Mouse (Mus musculus) erythroblast, adult 5-6 weeks (primary cell): Measurements from ENCODE around the gene Krtap1-4. TPM values are rescaled to one million over a fixed set of nuclear protein-coding genes. Genes with fewer than 3 reads are reported as not detected.

Source experiments
- ATAC-seq: replicated peaks from 2 replicates; pipeline ENCODE4 v1.8.0; 2016; ENCODE audit warnings: moderate number of reproducible peaks, mild to moderate bottlenecking, moderate TSS enrichment, inconsistent platforms; ENCODE audit not compliant: poor library complexity, low FRiP score, severe bottlenecking
- total RNA-seq, 2 experiments: library from RNA; stranded (forward) in 1 of 2; stranded (reverse) in 1 of 2; fragments of 150-400 nt in 1 of 2; fragments of 200-764, 138-1000 nt in 1 of 2; gene quantifications; 2 replicates each; pipeline versions ENCODE4 v1.2.3 to v1.2.4; 2015 to 2017; ENCODE audit warnings: low replicate concordance in 2 of 2

The Krtap1-4 gene
- total RNA-seq, 2 experiments from 2014 or later = not detected

DNA sequence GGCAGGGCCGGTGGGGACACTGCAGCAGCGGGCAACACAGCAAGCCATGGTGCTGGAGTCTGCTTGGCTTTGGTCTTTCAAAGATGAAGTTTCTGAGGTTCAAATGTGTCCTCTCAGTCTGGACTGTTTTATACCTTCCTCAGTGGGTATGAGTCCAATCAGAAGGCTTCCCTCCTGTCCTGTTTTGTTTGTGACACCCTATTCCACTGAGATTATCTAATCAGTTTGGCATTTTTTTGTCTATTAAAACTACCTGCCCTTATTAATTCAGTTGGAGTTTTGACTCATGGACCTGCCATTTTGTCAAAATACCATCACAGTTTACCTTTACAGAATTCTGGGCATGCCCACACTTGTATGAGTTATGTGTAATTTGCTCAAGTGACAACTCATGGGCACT lies 26.7 kb downstream of the Krtap1-4 start, which contains the start of gene Krtap3-2:
TSS of gene Krtap3-2 (minus strand) at position 101 of the 400 bp plus-strand sequence.
- ATAC-seq = no peak

DNA sequence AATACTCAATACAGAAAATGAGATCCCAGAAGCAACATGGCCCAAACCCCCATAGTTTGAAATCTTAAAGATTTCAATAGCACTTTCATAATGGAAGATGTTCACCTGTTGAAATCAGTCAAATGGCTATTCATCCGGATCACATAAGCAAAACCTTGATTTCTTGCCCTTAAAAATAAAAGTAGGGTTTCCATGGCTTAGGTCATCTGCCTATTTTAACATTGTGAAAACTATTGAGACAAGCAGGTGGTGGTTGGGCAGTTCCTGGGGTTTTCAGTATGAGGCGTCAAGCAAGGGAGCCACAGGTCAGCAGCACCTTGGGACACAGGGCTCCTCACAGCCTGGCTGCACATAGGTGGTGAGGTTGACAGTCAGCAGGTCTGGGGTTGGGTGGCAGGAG lies 27.3 kb downstream of the Krtap1-4 start:
- ATAC-seq = no peak

DNA sequence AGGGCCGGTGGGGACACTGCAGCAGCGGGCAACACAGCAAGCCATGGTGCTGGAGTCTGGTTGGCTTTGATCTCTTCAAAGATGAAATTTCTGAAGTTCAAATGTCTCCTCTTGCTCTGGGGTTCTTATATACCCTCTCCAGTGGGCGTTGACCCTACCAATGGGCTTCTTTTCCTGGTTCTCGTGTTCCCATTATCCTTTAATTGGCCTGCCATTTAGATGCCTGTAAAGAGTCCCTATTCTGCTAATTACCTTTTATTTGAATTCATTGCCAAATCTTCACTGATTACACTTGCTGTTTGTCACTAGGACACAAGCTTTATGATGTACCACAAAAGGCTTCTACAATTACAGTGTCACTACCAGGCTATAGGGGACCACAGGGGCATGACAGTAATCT lies 32.7 kb downstream of the Krtap1-4 start, which contains the start of gene Krtap3-3:
TSS of gene Krtap3-3 (minus strand) at position 101 of the 400 bp plus-strand sequence.
- no peak for ATAC-seq

DNA sequence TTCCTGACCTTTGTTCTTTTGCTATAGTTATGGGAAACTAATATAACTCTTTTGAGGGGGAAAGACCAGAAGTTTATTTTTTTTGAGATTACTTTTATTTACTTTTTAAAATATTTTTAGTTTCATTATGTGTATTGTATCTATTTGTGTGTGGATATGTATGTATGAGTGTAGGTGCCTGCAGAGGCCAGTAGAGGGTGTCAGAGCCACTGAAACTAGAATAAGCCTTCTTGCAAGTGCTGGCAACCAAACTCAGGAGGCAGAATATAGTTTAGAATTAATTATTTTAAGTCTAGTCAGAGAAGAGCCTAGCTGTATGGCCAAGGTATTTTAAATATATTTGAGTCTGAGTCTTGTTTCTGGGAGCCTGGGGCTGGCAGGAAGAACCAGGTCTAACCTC lies 35.6 kb downstream of the Krtap1-4 start:
- no peak for ATAC-seq

DNA sequence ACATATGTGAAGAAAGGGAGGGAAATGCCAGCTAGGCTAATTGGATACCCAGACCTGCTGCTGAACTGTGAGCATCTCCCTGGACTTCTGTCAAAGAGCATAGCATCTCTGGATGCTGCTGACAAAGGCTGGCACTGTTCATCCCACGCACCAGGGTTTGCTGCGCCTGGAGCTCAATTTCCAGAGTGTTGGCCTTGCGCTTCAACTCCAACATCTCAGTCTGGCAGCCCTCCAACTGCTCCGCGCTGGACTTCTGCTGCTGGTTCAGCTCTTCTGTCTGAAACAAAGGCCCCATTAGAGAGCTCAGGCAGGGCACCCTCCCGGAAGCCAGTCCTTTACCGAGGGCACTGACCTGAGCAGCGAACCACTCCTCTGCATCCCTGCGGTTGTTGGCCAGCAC lies 43.7 kb downstream of the Krtap1-4 start:
- no peak for ATAC-seq

Other genes with a start within 250 kb of the Krtap1-4 start
Only the 30 nearest of the 36 such genes appear.
- not detected in 2 replicates for gene Krt28, start 208.8 kb downstream of the Krtap1-4 start, total RNA-seq (2015; ENCODE audit: low replicate concordance)
- gene Krt28, start 208.8 kb downstream of the Krtap1-4 start, total RNA-seq (2017; ENCODE audit: low replicate concordance) = not detected in 2 replicates
- not detected in 2 replicates for gene Krt10, start 194.3 kb downstream of the Krtap1-4 start, total RNA-seq (2015; ENCODE audit: low replicate concordance)
- not detected in 2 replicates for gene Krt10, start 194.3 kb downstream of the Krtap1-4 start, total RNA-seq (2017; ENCODE audit: low replicate concordance)
- gene Krt12, start 161.4 kb downstream of the Krtap1-4 start, total RNA-seq (2015; ENCODE audit: low replicate concordance) = not detected in 2 replicates
- gene Krt12, start 161.4 kb downstream of the Krtap1-4 start, total RNA-seq (2017; ENCODE audit: low replicate concordance) = not detected in 2 replicates
- not detected in 2 replicates for gene Krt20, start 145.5 kb downstream of the Krtap1-4 start, total RNA-seq (2015; ENCODE audit: low replicate concordance)
- gene Krt20, start 145.5 kb downstream of the Krtap1-4 start, total RNA-seq (2017; ENCODE audit: low replicate concordance) = not detected in 2 replicates
- not detected in 2 replicates for gene Krt23, start 90.5 kb downstream of the Krtap1-4 start, total RNA-seq (2015; ENCODE audit: low replicate concordance)
- not detected in 2 replicates for gene Krt23, start 90.5 kb downstream of the Krtap1-4 start, total RNA-seq (2017; ENCODE audit: low replicate concordance)
- not detected in 2 replicates for gene Krt39, start 62.3 kb downstream of the Krtap1-4 start, total RNA-seq (2015; ENCODE audit: low replicate concordance)
- gene Krt39, start 62.3 kb downstream of the Krtap1-4 start, total RNA-seq (2017; ENCODE audit: low replicate concordance) = 0.70 TPM in 1 of 2 replicates, not detected in the other
- not detected in 2 replicates for gene Krt40, start 40.5 kb downstream of the Krtap1-4 start, total RNA-seq (2015; ENCODE audit: low replicate concordance)
- gene Krt40, start 40.5 kb downstream of the Krtap1-4 start, total RNA-seq (2017; ENCODE audit: low replicate concordance) = not detected in 2 replicates
- not detected in 2 replicates for gene Krtap3-3, start 32.8 kb downstream of the Krtap1-4 start, total RNA-seq (2015; ENCODE audit: low replicate concordance)
- not detected in 2 replicates for gene Krtap3-3, start 32.8 kb downstream of the Krtap1-4 start, total RNA-seq (2017; ENCODE audit: low replicate concordance)
- not detected in 2 replicates for gene Krtap3-2, start 26.8 kb downstream of the Krtap1-4 start, total RNA-seq (2015; ENCODE audit: low replicate concordance)
- not detected in 2 replicates for gene Krtap3-2, start 26.8 kb downstream of the Krtap1-4 start, total RNA-seq (2017; ENCODE audit: low replicate concordance)
- not detected in 2 replicates for gene Gm11939, start 24.2 kb downstream of the Krtap1-4 start, total RNA-seq (2015; ENCODE audit: low replicate concordance)
- not detected in 2 replicates for gene Gm11939, start 24.2 kb downstream of the Krtap1-4 start, total RNA-seq (2017; ENCODE audit: low replicate concordance)
- not detected in 2 replicates for gene Krtap3-1, start 17.0 kb downstream of the Krtap1-4 start, total RNA-seq (2015; ENCODE audit: low replicate concordance)
- gene Krtap3-1, start 17.0 kb downstream of the Krtap1-4 start, total RNA-seq (2017; ENCODE audit: low replicate concordance) = not detected in 2 replicates
- gene Krtap1-5, start 2.6 kb downstream of the Krtap1-4 start, total RNA-seq (2015; ENCODE audit: low replicate concordance) = not detected in 2 replicates
- not detected in 2 replicates for gene Krtap1-5, start 2.6 kb downstream of the Krtap1-4 start, total RNA-seq (2017; ENCODE audit: low replicate concordance)
- not detected in 2 replicates for gene Krtap1-3, start 7.7 kb upstream of the Krtap1-4 start, total RNA-seq (2015; ENCODE audit: low replicate concordance)
- not detected in 2 replicates for gene Krtap1-3, start 7.7 kb upstream of the Krtap1-4 start, total RNA-seq (2017; ENCODE audit: low replicate concordance)
- gene Krtap9-3, start 14.5 kb upstream of the Krtap1-4 start, total RNA-seq (2015; ENCODE audit: low replicate concordance) = not detected in 2 replicates
- not detected in 2 replicates for gene Krtap9-3, start 14.5 kb upstream of the Krtap1-4 start, total RNA-seq (2017; ENCODE audit: low replicate concordance)
- gene Gm11938, start 19.7 kb upstream of the Krtap1-4 start, total RNA-seq (2015; ENCODE audit: low replicate concordance) = not detected in 2 replicates
- gene Gm11938, start 19.7 kb upstream of the Krtap1-4 start, total RNA-seq (2017; ENCODE audit: low replicate concordance) = not detected in 2 replicates
- not detected in 2 replicates for gene Gm11937, start 26.5 kb upstream of the Krtap1-4 start, total RNA-seq (2015; ENCODE audit: low replicate concordance)
- gene Gm11937, start 26.5 kb upstream of the Krtap1-4 start, total RNA-seq (2017; ENCODE audit: low replicate concordance) = not detected in 2 replicates
- gene Krtap2-4, start 31.2 kb upstream of the Krtap1-4 start, total RNA-seq (2015; ENCODE audit: low replicate concordance) = not detected in 2 replicates
- not detected in 2 replicates for gene Krtap2-4, start 31.2 kb upstream of the Krtap1-4 start, total RNA-seq (2017; ENCODE audit: low replicate concordance)
- not detected in 2 replicates for gene Gm11562, start 36.8 kb upstream of the Krtap1-4 start, total RNA-seq (2015; ENCODE audit: low replicate concordance)
- not detected in 2 replicates for gene Gm11562, start 36.8 kb upstream of the Krtap1-4 start, total RNA-seq (2017; ENCODE audit: low replicate concordance)
- not detected in 2 replicates for gene Krtap4-1, start 44.6 kb upstream of the Krtap1-4 start, total RNA-seq (2015; ENCODE audit: low replicate concordance)
- gene Krtap4-1, start 44.6 kb upstream of the Krtap1-4 start, total RNA-seq (2017; ENCODE audit: low replicate concordance) = not detected in 2 replicates
- not detected in 2 replicates for gene Krtap4-2, start 51.4 kb upstream of the Krtap1-4 start, total RNA-seq (2015; ENCODE audit: low replicate concordance)
- gene Krtap4-2, start 51.4 kb upstream of the Krtap1-4 start, total RNA-seq (2017; ENCODE audit: low replicate concordance) = not detected in 2 replicates
- not detected in 2 replicates for gene Krtap4-7, start 60.4 kb upstream of the Krtap1-4 start, total RNA-seq (2015; ENCODE audit: low replicate concordance)
- not detected in 2 replicates for gene Krtap4-7, start 60.4 kb upstream of the Krtap1-4 start, total RNA-seq (2017; ENCODE audit: low replicate concordance)
- gene Gm11555, start 66.6 kb upstream of the Krtap1-4 start, total RNA-seq (2015; ENCODE audit: low replicate concordance) = not detected in 2 replicates
- gene Gm11555, start 66.6 kb upstream of the Krtap1-4 start, total RNA-seq (2017; ENCODE audit: low replicate concordance) = not detected in 2 replicates
- gene Gm11563, start 75.3 kb upstream of the Krtap1-4 start, total RNA-seq (2015; ENCODE audit: low replicate concordance) = not detected in 2 replicates
- not detected in 2 replicates for gene Gm11563, start 75.3 kb upstream of the Krtap1-4 start, total RNA-seq (2017; ENCODE audit: low replicate concordance)
- not detected in 2 replicates for gene Krtap4-6, start 82.3 kb upstream of the Krtap1-4 start, total RNA-seq (2015; ENCODE audit: low replicate concordance)
- not detected in 2 replicates for gene Krtap4-6, start 82.3 kb upstream of the Krtap1-4 start, total RNA-seq (2017; ENCODE audit: low replicate concordance)
- gene Gm14190, start 107.1 kb upstream of the Krtap1-4 start, total RNA-seq (2015; ENCODE audit: low replicate concordance) = not detected in 2 replicates
- not detected in 2 replicates for gene Gm14190, start 107.1 kb upstream of the Krtap1-4 start, total RNA-seq (2017; ENCODE audit: low replicate concordance)
- gene Gm14180, start 150.6 kb upstream of the Krtap1-4 start, total RNA-seq (2015; ENCODE audit: low replicate concordance) = not detected in 2 replicates
- not detected in 2 replicates for gene Gm14180, start 150.6 kb upstream of the Krtap1-4 start, total RNA-seq (2017; ENCODE audit: low replicate concordance)
- gene Gm11595, start 189.3 kb upstream of the Krtap1-4 start, total RNA-seq (2015; ENCODE audit: low replicate concordance) = not detected in 2 replicates
- not detected in 2 replicates for gene Gm11595, start 189.3 kb upstream of the Krtap1-4 start, total RNA-seq (2017; ENCODE audit: low replicate concordance)
- not detected in 2 replicates for gene Krtap4-8, start 197.1 kb upstream of the Krtap1-4 start, total RNA-seq (2015; ENCODE audit: low replicate concordance)
- not detected in 2 replicates for gene Krtap4-8, start 197.1 kb upstream of the Krtap1-4 start, total RNA-seq (2017; ENCODE audit: low replicate concordance)
- not detected in 2 replicates for gene Krtap4-9, start 201.5 kb upstream of the Krtap1-4 start, total RNA-seq (2015; ENCODE audit: low replicate concordance)
- not detected in 2 replicates for gene Krtap4-9, start 201.5 kb upstream of the Krtap1-4 start, total RNA-seq (2017; ENCODE audit: low replicate concordance)
- gene Gm11596, start 209.8 kb upstream of the Krtap1-4 start, total RNA-seq (2015; ENCODE audit: low replicate concordance) = not detected in 2 replicates
- gene Gm11596, start 209.8 kb upstream of the Krtap1-4 start, total RNA-seq (2017; ENCODE audit: low replicate concordance) = not detected in 2 replicates